Mouse (Mus musculus): ENCODE data around the gene Dock11. TPM values are rescaled to one million over a fixed set of nuclear protein-coding genes. Genes with fewer than 3 reads are reported as not detected.

Dock11 gene
- 23.4 and 26.6 TPM in 2 replicates for polyA plus RNA-seq (2016; fragmentation: Nextera tagmentation; extraction: Ambion mirVana)

GRCm38 (mm10) chrX:35888087-35888895, at the start of gene Dock11:
Dock11 (plus strand) TSS chrX:35888832.
- Histone ChIP-seq H3K9me3 (no peaks in the 10 kb centered on the region), H3K4me1 (0 out of 2 replicates have a peak, but pooled peaks cover 3% of the 10 kb centered on the region), H3K36me3 (no peaks in the 10 kb centered on the region), H3K27ac (replicated peaks) (peak within 1 kb of the TSS; percentile 84), H3K4me2 (replicated peaks) (peak within 1 kb of the TSS; percentile 59), H3K27me3 (no peaks in the 10 kb centered on the region), H3K4me3 (peak within 1 kb of the TSS; percentile 51), H3K9ac (replicated peaks) (peak within 1 kb of the TSS; percentile 62)
- WGBS = 28% methylated on average over 35 of the region's 38 CpGs
- peak; percentile 88 for ATAC-seq (ENCODE audit: low FRiP score, low read depth)

GRCm38 (mm10) chrX:35879703-35880102, 8.9 kb upstream of the Dock11 start:
- no peaks in the 10 kb centered on the region for H3K36me3 ChIP-seq
- ATAC-seq (ENCODE audit: low FRiP score, low read depth) = no peak
- WGBS = 58% methylated on average over 1 of the region's 1 CpGs

DNA sequence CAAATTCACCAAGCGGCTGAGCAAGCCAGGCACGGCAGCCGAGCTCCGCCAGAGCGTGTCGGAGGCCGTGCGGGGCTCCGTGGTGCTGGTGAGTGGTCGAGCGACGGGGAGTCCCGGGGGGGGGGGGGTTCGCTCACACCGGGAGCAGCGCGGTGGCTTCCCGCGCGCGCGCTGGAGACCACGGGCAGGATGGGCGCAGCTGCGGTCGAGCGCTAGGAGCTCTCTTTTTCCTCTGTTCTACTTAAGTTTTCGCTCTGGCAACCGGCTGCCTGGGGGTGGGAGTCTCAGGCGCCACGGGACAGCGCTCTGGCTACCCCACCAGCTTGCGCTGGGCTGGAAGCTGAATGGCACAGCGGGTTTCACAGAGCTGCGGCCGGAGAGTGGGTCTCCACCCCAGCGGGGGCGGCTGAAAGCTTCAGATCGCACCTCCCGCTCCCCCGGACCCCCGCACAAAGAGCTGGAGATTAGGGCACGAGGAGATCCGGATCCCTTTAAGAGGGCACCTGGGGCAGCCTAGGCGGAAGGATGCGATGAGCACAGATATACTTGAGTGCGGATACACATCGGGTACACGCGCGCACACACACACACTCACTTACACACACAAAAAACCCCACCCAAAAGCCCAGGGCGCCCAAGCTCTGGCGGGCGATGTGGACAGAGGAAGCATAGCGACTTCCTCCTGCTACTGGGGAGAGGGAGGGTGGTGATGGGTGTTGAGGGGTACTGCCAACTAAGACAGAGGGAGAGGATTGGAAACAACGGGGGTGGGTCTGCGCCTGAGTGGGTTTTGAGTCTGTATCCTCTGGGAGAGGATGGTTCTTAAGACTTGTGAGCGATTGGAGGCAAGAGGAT, 540 bp downstream of the Dock11 start:
- no peaks in the 10 kb centered on the region for H3K27me3 ChIP-seq
- 0 out of 2 replicates have a peak, but pooled peaks cover 3% of the 10 kb centered on the region for H3K4me1 ChIP-seq
- peak overlapping the region; percentile 59 for H3K4me2 ChIP-seq (replicated peaks)
- no peaks in the 10 kb centered on the region for H3K9me3 ChIP-seq
- no peaks in the 10 kb centered on the region for H3K36me3 ChIP-seq
- peak overlapping the region; percentile 62 for H3K9ac ChIP-seq (replicated peaks)
- WGBS = 17% methylated on average over 32 of the region's 58 CpGs
- ATAC-seq (ENCODE audit: low FRiP score, low read depth) = peak; percentile 84
- H3K4me3 ChIP-seq = peak overlapping the region; percentile 51
- peak overlapping the region; percentile 84 for H3K27ac ChIP-seq (replicated peaks)

More at GRCm38 (mm10) chrX:35879703-35880102, 8.9 kb upstream of the Dock11 start:
- no peak overlapping the region for H3K9ac ChIP-seq (replicated peaks)
- no peak overlapping the region for H3K27ac ChIP-seq (replicated peaks)
- no peaks in the 10 kb centered on the region for H3K27me3 ChIP-seq
- H3K9me3 ChIP-seq = no peaks in the 10 kb centered on the region
- no peak overlapping the region for H3K4me2 ChIP-seq (replicated peaks)
- H3K4me3 ChIP-seq = no peak overlapping the region
- no peaks in the 10 kb centered on the region for H3K4me1 ChIP-seq

DNA sequence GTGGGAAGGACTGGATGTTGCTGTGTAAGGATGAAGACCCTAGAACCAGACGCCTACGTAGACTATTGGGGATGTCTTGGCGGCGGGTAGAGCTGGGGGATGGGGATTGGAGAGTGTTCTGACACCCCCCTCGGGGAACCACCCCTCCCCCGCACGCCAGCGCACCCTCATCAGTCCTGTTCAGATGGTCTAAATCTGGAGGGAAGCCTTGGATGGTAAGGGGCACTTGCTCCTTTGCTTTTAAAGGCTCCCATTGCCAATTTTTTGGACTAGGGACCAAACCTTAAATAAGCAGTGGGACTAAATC, 1.1 kb downstream of the Dock11 start:
- H3K4me2 ChIP-seq (replicated peaks) = peak overlapping the region; percentile 59
- 0 out of 2 replicates have a peak, but pooled peaks have one; percentile 19 for ATAC-seq (ENCODE audit: low FRiP score, low read depth)
- H3K9me3 ChIP-seq = no peaks in the 10 kb centered on the region
- peak overlapping the region; percentile 62 for H3K9ac ChIP-seq (replicated peaks)
- H3K4me3 ChIP-seq = peak overlapping the region; percentile 51
- no peaks in the 10 kb centered on the region for H3K36me3 ChIP-seq
- 11% methylated on average over 8 of the region's 8 CpGs for WGBS
- H3K4me1 ChIP-seq = 0 out of 2 replicates have a peak, but pooled peaks cover 3% of the 10 kb centered on the region
- no peaks in the 10 kb centered on the region for H3K27me3 ChIP-seq
- peak overlapping the region; percentile 84 for H3K27ac ChIP-seq (replicated peaks)

- 68% methylated on average over 5 of the region's 5 CpGs for WGBS
- H3K27ac ChIP-seq (replicated peaks) = no peak overlapping the region
Observed at GRCm38 (mm10) chrX:35891534-35892125, 3.0 kb downstream of the Dock11 start.

GRCm38 (mm10) chrX:35892377-35892776, 3.7 kb downstream of the Dock11 start:
- WGBS = 63% methylated on average over 5 of the region's 5 CpGs

More at GRCm38 (mm10) chrX:35891534-35892125, 3.0 kb downstream of the Dock11 start:
- Histone ChIP-seq H3K4me3 (no peak overlapping the region), H3K36me3 (no peaks in the 10 kb centered on the region), H3K4me2 (replicated peaks) (no peak overlapping the region), H3K4me1 (0 out of 2 replicates have a peak, but pooled peaks cover 3% of the 10 kb centered on the region), H3K27me3 (no peaks in the 10 kb centered on the region), H3K9ac (replicated peaks) (no peak overlapping the region), H3K9me3 (no peaks in the 10 kb centered on the region)
- ATAC-seq (ENCODE audit: low FRiP score, low read depth) = no peak

DNA sequence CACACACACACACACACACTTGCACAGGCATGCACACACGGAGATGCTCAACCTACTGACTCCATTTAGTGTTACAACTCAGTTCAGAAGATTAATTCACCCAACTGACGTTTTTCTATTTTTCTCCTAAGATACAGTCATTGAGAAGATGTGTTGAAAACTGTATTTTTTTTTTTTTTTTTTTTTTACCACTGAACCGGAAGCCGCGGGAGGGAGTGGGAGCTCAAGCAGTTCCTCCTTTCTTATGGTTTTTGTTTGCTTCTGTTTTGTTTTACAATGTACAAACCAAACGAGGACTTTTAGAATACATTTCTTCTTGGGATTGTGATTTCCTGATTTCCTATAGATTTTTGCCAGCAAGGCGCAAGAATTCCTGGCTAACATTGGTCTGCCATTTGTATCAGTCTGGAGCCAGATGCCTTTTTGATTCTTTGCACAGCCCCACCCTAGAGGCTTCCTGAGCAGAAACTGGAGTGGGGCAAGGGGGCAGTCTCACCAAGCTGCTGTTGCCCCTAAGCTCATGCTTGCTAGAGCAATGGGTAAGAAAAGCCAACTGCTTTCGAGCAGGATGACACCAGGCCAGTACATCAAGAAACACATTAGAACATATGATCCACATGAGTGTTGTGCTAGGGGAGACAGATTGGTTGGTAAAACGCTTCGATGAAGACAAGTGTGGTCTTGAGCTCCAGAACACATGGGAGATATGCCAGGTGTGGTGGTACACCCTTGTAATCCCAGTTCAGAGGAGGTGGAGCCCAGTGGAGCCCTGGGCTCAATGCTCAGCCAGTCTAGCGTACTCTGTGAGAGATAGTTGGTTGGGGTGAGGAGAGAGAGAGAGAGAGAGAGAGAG, 9.2 kb downstream of the Dock11 start:
- Histone ChIP-seq H3K9ac (replicated peaks) (no peak overlapping the region), H3K4me2 (replicated peaks) (no peak overlapping the region), H3K9me3 (no peaks in the 10 kb centered on the region), H3K36me3 (no peaks in the 10 kb centered on the region), H3K4me3 (no peak overlapping the region), H3K27me3 (no peaks in the 10 kb centered on the region), H3K27ac (replicated peaks) (no peak overlapping the region), H3K4me1 (no peaks in the 10 kb centered on the region)
- ATAC-seq (ENCODE audit: low FRiP score, low read depth) = no peak
- WGBS = 87% methylated on average over 11 of the region's 11 CpGs

More at GRCm38 (mm10) chrX:35892377-35892776, 3.7 kb downstream of the Dock11 start:
- H3K9me3 ChIP-seq = no peaks in the 10 kb centered on the region
- no peaks in the 10 kb centered on the region for H3K27me3 ChIP-seq
- H3K4me2 ChIP-seq (replicated peaks) = no peak overlapping the region
- H3K36me3 ChIP-seq = no peaks in the 10 kb centered on the region
- no peak for ATAC-seq (ENCODE audit: low FRiP score, low read depth)
- no peak overlapping the region for H3K27ac ChIP-seq (replicated peaks)
- no peak overlapping the region for H3K4me3 ChIP-seq
- H3K9ac ChIP-seq (replicated peaks) = no peak overlapping the region
- 0 out of 2 replicates have a peak, but pooled peaks cover 3% of the 10 kb centered on the region for H3K4me1 ChIP-seq

DNA sequence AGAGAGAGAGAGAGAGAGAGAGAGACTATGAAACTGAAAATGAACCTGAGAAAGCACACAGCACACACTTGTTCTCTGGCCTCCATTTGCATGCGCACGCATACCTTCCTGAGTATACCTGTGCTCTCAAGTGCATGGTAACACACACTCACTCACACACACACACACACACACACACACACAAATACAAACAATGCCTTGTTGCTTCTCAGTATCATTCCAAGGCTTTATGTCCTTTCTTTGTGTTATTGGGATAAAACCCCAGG, 9.8 kb downstream of the Dock11 start:
- no peak overlapping the region for H3K4me3 ChIP-seq
- no peak overlapping the region for H3K27ac ChIP-seq (replicated peaks)
- no peaks in the 10 kb centered on the region for H3K27me3 ChIP-seq
- H3K9ac ChIP-seq (replicated peaks) = no peak overlapping the region
- no peak overlapping the region for H3K4me2 ChIP-seq (replicated peaks)
- ATAC-seq (ENCODE audit: low FRiP score, low read depth) = no peak
- WGBS = 100% methylated on average over 2 of the region's 2 CpGs
- no peaks in the 10 kb centered on the region for H3K4me1 ChIP-seq
- no peaks in the 10 kb centered on the region for H3K9me3 ChIP-seq
- no peaks in the 10 kb centered on the region for H3K36me3 ChIP-seq

DNA sequence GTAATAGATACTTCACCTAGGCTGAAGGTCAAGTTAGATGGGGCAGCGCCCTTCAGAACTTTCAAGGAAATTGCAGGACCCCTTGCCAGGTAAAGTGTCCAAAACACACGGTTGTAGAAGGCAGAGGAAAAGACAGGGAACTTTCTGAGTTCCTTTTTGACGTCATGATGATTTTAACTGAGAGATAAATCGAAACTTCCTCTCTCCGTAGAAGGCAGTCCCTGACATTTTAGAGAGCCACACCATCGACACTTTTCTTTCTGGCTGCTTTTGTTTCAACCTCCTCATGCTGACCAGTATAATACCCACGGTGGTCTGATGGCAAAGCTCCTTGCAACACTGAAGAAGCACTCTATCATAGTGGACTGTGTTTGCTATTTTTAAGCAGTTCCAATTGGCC, 15.7 kb downstream of the Dock11 start:
- Histone ChIP-seq H3K27ac (replicated peaks) (no peak overlapping the region), H3K27me3 (no peaks in the 10 kb centered on the region), H3K4me1 (no peaks in the 10 kb centered on the region), H3K9me3 (no peaks in the 10 kb centered on the region), H3K4me3 (no peak overlapping the region), H3K4me2 (replicated peaks) (no peak overlapping the region), H3K36me3 (no peaks in the 10 kb centered on the region), H3K9ac (replicated peaks) (no peak overlapping the region)
- WGBS = 81% methylated on average over 7 of the region's 7 CpGs
- ATAC-seq (ENCODE audit: low FRiP score, low read depth) = no peak

DNA sequence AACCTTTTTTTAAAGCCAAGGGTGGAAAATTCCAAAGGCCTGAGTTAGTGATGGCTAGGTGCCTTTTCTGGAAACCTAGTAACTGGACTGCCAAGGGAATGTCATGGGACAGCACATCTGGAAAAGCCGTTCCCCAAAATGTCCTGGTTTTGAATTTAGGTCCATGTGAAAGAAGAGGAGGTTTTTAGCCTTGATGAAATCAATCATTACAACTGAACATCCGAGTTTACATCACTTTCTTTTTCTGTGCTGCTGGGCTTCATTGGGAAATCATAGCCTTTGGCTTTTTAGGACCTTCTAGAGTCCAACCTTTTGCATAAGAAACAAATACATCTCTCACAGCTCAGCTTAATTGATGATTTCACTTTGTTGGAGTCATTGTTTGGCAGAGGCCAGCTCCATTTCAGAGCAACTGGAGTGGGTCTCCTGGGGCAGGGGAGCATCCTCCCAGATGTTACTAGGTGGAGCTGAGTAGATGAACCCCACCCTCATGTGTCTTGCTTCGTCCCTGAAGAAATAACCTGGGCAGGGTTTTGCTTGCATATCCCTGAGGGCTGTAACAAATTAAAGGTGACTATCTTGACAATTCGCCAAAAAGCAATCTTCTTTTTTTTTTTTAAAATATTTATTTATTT, 18.2 kb downstream of the Dock11 start:
- no peak overlapping the region for H3K4me3 ChIP-seq
- no peak overlapping the region for H3K4me2 ChIP-seq (replicated peaks)
- H3K4me1 ChIP-seq = no peaks in the 10 kb centered on the region
- no peak overlapping the region for H3K27ac ChIP-seq (replicated peaks)
- H3K27me3 ChIP-seq = no peaks in the 10 kb centered on the region
- no peak for ATAC-seq (ENCODE audit: low FRiP score, low read depth)
- H3K36me3 ChIP-seq = no peaks in the 10 kb centered on the region
- no peaks in the 10 kb centered on the region for H3K9me3 ChIP-seq
- H3K9ac ChIP-seq (replicated peaks) = no peak overlapping the region
- WGBS = 84% methylated on average over 4 of the region's 4 CpGs

DNA sequence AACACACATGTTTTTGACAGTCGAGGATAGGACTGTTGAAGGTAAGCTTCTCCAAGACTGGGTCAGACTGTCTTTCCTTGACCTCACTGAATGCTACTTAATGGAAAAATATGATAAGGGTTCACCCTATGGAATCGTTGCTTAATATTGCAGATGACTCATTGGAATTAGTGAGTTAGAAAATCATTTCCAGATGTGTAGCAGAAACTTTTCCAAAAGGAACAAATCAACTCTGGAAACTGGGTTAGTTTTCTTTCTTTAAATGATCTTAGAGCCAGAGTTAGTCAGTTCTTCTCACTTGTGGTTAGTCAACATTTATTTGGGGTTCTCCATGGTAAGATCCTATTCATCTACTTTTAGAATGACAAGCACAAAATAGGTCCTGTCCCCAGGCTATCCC, 30.9 kb downstream of the Dock11 start:
- Histone ChIP-seq H3K4me2 (replicated peaks) (no peak overlapping the region), H3K9ac (replicated peaks) (no peak overlapping the region), H3K9me3 (no peaks in the 10 kb centered on the region), H3K36me3 (no peaks in the 10 kb centered on the region), H3K4me3 (no peak overlapping the region), H3K4me1 (no peaks in the 10 kb centered on the region), H3K27me3 (no peaks in the 10 kb centered on the region), H3K27ac (replicated peaks) (no peak overlapping the region)
- ATAC-seq (ENCODE audit: low FRiP score, low read depth) = no peak
- WGBS = 83% methylated on average over 2 of the region's 2 CpGs
